Mouse (Mus musculus) monocyte, adult 5-6 weeks (primary cell): ENCODE data around the gene Stx18. TPM values are rescaled to one million over a fixed set of nuclear protein-coding genes. Genes with fewer than 3 reads are reported as not detected.

Experiments
- ATAC-seq: fragments of 153-309, 156-312 bp; replicated peaks from 2 replicates; pipeline ENCODE4 v1.8.0; 2017; ENCODE audit warnings: mild to moderate bottlenecking; ENCODE audit not compliant: low TSS enrichment, insufficient number of reproducible peaks, severe bottlenecking, poor library complexity, low FRiP score
- total RNA-seq: library from RNA; stranded (forward); fragments of 200-1000, 200-491, 200-594 nt; gene quantifications from 3 replicates; pipeline ENCODE4 v1.2.3, GENCODE M21; 2017

Gene Stx18
- total RNA-seq, 1 experiment from 2014 or later, result 50.7 TPM

DNA sequence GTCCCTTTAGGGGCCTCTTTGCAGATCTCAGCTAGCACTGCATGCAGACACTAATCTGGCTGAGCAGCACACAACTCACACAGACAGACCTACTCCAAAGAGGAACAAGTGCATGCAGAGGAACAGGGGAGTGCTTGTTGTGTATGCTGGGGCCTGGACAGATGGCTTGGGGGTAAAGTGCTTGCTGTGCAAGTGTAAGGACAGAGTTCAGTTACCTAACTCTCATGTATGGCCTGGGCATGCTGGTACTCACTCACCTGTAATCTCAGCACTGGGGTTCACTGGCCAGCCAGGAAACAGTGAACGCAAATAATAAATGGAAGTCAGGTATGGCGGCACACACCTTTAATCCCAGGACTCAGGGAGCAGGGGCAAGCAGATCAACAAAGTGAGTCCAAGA, 76.0 kb downstream of the Stx18 start:
- no peak for ATAC-seq

DNA sequence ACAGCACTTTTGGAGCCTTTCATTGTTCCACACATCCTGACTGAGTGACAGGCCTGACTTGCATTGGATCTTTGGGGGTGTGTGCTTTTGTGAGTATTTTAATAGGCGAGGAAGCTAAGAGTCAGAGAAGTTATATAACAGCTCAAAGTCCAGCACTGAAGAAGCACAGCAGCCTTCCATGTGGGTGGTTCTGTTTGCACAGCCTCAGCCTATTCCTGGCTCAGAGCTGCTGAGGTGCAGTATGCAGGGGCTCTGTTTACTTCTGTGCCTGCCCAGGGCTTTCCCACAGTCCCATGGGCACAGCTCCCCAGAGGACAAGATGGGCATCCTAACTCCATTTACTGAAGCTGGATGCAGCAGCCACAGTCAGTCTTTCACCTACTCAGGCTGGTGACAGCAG, 78.5 kb downstream of the Stx18 start:
- ATAC-seq, result no peak

DNA sequence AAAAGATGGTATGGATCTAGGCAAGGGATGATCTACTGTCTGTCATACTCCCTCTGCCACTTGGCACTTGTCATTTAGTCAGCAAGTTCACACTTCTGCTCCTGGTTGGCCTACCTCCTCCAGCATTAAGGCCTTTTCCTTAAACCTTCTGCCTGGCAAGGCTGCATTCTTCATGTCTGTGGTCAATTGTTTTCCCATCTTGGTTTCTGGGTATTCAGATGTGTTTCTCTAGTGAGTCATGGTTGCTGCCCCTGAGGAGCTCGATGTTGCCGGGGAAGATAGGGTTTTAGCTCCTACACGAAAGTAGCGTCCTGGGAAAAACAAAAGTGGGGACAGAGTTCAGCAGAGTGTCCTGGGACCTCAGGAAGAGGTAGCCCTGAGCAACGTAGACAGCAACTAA, 80.7 kb downstream of the Stx18 start:
- no peak for ATAC-seq

DNA sequence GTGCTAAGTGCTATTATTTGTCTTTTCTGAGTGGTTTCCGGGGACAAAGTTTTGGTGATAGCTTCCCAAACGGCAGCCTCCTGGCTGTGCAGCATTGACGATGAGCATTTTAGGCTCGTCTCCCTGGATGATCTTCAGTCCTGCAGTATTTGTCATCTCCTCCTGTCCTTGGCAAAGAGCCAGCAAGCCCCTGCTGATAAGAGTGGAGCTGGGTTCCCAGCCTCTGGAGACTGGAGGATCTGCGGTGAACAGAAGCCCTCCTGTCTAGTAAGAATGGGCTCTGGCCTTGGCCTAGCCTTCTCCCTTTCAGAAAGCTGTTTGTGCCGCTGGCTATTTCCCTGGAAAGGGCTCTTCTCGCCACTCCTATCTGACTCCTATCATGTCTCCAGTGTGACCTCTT, 83.2 kb downstream of the Stx18 start:
- ATAC-seq, result no peak

DNA sequence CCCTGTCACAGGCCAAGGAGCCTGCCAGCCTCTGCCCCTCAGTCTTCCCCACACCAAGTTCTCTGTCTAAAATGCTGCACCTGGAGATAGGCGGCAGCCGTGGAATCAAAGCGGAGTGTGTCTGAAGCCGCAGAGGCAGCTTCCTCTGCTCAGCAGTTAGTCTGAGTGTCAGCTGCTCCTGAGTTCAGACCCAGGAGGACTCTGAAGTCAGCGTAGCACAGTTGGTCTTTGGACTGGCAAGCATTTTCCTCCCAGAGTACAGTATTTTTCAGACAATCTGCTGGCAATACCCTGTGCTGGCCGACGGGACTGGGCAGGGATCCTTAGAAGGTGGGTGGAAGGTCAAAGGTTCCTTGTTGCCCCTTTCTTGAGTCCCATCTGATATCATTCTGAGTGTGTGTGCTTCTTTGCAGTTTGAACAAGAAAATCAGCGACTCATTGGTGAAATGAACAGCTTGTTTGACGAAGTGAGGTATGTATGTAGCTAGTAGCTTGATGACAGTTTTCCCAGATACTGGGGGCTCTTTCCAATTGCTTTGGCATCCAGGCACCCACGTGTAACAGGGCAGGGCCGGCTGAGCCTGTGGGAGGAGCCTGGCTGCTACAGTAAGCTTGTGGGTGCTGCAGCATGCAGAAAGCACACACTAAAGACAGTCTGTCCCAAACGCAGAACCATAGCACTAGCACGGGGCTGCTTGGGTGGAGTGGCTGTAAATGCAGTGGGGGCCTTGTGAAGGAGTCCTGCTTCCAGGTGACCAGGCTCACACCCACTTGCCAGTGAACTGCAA, 88.2 kb downstream of the Stx18 start:
- ATAC-seq, result no peak

DNA sequence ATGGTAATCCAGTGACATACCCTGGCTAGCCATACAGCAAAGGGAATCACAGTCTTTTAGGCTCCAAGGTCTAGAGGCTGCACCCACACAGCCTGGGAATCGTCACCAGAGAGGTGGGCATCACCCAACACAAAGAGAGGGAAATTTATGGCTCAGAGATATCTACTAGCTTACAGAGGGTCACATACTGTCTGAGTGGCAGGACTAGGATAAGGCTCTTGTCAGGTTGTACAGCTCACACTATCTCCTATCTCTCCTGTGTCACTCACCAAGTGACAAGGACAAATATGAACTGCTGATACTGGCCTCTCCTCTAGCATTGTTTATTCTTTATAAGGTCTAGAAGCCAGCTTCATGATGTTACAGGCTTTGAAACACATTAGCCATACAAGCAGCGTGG, 90.8 kb downstream of the Stx18 start:
- no peak for ATAC-seq

DNA sequence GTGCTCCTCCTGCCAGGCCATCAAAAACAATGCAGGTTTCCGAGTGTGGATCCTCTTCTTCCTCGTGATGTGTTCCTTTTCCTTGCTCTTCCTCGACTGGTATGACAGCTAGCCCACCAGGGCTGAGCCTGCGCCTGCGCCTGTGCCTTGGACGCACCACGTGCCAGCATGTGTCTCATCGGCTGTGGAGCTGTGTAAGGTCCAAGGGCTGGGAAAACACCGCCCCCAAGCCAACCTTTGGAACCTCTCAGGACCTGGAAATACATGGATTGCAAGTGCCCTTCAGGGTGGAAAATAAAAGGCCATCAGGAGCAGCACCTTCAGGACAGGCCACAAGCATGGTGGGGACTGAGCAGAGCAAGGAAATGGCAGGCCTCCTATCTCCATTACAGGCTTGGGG, 97.7 kb downstream of the Stx18 start:
- ATAC-seq, result no peak

DNA sequence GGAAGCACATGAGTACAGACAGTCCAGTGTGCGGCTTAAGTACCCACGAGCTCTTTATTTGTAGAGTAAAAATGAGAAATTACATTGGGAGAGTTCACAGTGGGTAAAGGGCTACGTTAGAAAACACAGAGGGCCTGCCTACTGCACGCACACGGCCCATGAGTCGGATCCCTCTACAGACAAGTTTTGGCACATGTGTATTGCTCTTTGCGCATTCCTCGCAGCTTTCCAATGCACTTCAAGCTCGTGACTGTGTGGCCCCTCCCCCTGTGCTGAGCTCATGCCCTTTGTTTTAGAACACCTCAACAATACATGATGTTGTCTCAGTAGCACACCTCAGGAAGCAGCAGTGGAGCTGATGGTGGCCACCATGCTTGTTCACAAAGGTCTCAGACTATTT, 98.6 kb downstream of the Stx18 start:
- ATAC-seq, result no peak

DNA sequence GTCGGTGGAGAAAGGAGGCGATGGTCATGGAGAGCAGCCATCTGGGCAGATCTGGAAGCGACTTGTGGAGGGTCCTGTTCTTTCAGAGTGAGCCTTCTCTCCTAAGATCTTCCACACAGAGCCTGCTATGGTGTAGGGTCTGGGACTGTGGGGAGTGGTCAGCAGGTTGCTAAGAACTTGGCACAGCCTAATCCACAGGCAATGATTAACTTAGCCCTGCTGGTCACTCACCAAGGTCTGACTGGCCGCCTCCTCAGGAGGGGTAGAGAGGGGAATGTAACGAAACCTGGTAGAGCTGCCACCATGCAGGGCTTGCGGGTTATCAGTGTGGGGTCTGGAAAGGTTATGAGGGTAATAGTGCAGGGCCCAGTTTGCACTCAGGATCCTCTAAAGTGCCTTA, 102.4 kb downstream of the Stx18 start:
- no peak for ATAC-seq

DNA sequence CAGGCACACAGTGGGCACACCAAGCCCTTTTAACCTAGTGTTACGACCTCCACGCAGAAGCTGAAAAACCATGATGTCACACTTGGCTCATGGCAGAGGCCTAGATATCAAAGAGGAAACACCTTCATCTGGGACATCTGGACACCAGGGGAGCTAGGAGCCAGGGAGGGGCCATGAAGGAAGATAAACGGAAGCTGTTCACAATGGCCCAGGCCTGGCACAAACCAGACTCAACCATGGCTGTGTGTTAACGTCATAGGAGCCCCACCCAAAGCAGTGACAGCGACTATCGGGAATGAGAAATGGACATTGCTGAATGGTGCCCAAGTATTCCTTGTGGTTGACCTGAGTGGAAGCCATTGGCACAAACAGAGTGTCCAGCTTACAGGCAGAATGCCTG, 108.0 kb downstream of the Stx18 start:
- no peak for ATAC-seq

DNA sequence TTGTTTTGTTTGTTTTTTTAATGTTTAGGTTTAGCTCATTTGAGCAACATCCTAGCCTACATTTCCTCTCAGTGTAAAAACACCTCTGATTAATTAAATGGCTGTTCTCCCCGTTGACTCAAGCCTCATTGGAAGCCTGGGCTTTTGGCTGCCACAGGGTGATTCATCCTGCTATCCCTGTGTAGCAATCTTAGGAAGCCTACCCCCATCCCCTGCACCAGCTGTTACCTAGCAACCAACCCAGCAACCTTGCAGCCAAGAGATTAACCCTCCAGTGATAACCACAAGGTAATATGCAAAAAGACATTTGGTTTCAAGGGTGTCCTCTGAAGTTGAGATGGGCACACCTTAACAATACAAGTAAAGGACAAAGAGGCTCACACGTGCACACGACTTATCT, 112.7 kb downstream of the Stx18 start:
- ATAC-seq, result no peak

DNA sequence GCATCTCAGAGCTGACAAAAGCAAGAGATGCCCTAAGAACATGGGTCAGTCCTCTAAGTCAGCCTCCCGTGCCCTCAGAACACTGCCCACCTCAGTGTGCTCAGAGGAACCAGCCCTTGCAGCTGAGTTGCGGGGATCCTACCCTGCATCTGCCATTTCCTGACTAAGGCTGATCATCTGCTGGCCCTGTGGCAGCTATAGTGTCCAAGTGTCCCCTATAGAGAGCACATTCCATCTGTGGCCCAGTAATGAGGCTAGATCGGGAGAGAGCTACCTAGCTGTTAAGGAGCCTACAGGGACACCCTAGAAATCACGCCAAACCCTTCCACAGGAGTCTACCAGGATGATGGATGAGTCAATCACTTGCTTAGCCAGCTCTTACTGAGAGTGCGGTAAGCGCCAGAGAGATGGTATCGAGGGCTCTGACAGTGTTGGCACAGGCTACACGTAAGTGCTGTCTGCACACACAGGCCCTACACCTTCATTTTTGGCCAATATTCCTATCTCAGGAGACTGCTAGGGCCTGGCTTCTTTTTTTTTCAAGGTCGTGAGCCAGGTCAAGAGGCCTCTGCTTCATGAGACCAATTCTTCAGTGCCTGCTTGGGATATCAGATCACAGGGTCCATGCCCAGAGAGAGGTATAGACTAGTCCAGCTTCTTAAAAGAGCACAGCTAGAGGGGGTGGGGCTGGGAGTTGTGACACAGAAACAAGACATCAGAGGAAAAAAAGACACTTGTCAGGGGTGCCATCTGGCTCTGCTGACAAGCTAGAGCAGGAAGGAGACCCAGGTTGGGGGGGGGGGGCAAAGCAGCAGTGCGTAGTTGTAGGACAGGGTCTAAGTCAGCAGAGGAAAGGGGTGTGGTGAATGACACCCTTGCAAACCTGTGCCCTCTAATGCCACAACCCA, 113.9 kb downstream of the Stx18 start:
- no peak for ATAC-seq

DNA sequence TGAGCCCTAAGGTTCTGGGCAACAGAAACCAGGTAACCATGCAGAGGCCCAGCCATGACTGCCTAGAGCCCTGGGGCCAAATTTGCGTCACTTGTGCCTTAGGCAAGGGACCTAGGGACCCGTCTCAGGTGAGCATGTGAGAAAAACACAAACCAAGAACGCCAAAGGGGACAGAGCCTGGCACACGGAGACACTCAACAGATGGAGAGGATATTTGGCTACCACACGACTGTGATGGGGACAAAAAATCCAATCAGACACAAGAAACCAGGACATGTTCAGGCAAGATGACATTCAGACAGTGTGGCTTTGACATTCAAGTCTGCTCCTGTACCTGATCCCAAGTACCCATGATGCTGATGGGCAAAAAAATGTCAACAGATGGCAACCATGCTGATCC, 115.1 kb downstream of the Stx18 start:
- no peak for ATAC-seq

DNA sequence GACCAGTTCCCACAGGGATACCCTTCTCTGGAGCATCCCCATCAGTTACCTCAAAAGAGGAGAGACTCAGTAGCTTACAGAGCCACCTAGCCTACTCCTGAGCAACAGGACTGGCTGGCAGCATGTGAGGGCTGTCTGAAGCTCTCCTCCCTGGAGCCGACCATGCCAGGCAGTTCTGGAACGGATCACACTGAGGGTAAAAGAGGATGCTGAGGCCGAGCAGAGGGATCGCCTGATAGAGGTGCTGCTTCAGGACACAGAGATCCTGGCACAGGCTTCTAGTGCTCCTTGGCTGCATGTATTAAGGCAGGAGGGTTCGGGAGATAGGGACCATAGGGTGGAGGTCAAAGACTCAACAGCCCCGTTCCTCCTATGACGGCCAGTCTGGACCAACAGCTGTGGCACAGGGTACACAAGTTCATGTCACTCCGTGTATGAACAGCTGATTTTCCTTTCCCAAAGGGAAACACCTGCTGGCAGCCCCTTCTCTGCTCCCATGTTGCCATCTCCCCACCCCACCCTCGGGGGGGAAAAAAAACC, 119.0 kb downstream of the Stx18 start:
- ATAC-seq, result no peak

DNA sequence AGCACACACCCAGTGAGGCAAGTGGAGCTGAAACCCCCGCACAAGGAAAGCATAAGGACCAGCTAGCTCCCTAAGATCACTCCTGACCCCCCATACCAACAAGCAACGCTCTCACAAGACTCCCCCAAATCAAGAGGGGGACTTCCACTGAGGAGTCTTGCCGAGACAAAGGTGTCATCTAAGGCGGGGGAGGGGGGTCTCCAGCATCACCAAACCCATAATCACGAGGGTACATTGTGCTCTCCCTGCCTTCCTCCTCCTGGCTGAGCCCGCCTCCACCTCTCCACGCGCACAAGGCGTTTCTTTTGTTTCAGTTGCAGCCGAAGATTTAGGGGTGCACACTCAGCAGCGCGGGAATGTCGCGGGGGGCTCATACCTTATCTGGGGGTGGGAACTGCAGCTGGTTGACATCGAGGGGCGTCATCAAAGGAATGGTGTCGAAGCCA, 120.0 kb downstream of the Stx18 start:
- no peak for ATAC-seq

DNA sequence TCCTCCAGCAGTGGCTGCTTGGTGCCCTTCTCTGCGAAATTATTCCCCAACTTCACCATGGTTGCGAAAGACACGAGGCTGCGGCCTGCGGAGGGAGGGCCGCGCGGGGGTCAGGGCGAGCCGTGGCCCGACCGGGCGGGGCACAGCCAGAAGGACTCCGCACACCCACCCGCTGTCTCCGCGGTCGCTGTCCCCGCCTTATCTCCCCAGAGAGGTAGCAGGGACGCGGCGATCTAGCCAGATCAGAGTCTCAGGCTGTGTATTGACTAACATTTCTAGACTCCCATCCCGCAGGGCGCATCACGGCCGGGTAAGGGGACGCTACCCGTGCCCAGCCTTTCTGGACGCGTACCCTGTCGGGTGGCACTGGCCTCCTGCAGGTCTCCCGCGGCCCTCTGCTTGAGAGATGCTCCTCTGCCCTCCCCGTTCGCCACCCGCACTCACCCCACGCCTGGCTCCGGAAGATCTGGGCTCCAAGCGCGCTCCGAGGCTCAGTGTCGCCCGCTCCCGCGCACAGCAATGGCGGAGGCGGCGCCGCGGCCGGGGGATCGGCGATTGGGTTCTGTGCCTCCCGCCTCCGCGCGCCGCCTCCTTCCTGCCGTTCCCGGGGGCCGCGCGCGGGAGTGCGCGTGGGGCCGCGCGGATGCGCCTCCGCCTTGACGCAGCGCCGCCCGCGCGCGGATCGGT, 120.5 kb downstream of the Stx18 start:
- no peak for ATAC-seq

DNA sequence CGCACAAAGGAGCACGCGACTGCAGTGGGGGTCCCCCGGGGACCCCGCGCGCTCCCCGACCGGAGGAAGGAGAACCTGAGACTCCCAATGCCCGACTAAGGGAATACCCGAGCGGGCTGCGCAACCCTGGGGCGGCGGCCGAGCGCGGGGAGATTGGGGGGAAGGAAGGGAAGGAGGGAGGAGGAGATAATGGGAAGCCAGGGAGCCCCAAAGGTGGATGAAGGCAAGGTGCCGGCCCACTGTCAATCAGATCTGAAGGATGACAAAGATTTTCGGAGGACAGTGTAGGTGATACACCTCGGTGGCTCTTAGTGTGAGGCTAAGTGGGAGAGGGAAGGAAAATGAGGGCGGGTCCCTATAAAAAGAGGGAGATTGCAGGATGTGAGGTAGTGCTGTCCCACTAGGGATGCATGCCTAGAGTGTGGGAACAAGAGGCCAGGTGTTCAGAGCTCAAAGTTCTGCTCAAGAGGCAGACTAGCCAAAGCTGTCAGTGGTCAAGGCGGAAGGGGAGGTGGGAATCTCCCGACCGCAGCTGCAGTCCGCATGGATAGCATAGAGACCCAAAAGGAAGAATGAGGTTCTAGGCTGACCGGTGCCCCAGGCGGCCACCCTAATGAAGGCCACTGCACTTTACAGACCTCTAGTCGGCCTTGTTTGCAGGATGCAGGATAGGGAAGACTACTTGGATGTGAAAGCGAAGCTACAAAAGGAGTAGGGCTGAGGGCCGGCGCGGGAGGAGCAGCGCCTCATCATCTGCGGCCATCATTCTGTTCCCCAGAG, 121.3 kb downstream of the Stx18 start, which contains the start of gene Nsg1:
Gene Nsg1, minus strand, starts transcription at position 274 of the 780 bp plus-strand sequence.
- no peak for ATAC-seq

DNA sequence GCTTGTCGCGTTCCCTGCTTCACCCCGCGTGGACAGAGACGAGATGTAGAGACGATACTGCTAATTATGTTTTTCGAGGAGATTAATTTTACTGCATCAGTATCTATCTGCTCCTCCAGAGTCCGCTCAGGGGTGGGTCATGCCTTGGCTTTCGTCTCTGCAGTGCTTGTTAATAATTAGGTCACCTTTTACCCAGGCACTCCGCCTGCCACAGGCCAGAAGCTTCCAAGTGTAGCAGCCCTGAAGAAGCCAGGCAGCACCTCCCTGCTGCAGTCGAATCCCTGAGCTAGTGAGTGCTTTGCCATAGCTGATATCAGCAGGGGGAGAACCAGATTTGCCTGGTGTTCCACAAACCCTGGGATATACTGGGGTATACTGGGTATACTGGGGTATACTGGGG, 130.0 kb downstream of the Stx18 start:
- ATAC-seq, result no peak
